In the genomic region with DNA sequence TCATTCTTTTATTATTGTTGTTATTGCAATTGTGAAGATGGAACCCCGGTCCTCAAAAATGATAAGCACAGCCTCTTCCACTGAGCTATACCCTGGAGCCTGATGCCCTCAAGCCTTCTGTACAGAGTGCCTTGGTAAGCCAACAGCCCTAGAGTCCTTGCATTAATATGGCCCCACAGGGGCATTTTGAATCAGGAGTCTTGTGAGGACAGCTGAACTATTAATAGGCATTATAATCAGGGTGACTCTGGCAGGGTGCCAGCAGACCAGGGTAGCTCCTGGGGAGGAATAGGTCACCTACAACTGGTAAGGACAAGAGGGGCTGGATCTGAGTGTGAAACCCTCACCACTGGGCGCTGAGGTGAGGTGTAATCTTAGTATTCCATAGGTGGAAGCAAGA, we compare ENCODE assay signal across 9 mouse cellular contexts. TPM values are rescaled to one million over a fixed set of nuclear protein-coding genes. Genes with fewer than 3 reads are reported as not detected.
DNase-seq lines count a peak whose midpoint lies in the region; ATAC-seq and TF ChIP-seq lines count a peak whose summit lies in the region.
"Had no signal": no experiment of that assay in that cellular context is flagged by ENCODE, and none has a peak within 500 bp of the region (broad histone marks: within the 10 kb centered on the region; RNA-seq: fewer than 3 reads in every experiment).

No protein-coding gene starts in this region.

- H3K4me3 ChIP-seq in cerebellum, adult 2 months (replicated peaks; ENCODE audit: insufficient read depth, low read depth, low read length) = no peak overlapping the region
- peak overlapping the region; percentile 41 for H3K4me3 ChIP-seq in heart, embryonic 11.5 days (ENCODE audit: low read depth, low read length)
- peak overlapping the region; percentile 48 for H3K4me3 ChIP-seq in kidney, embryonic 15.5 days (replicated peaks)
- peak overlapping the region; percentile 51; the same call in 1 of the 2 replicates for H3K4me3 ChIP-seq in midbrain, postnatal 0 days (ENCODE audit: low read depth, low read length)

- peaks cover 6% of the 10 kb centered on the region; the same call in 1 of the 2 replicates for H3K36me3 ChIP-seq in heart, embryonic 11.5 days (ENCODE audit: control insufficient read depth, insufficient read depth, low read length)
- H3K36me3 ChIP-seq in kidney, embryonic 15.5 days = peaks cover 10% of the 10 kb centered on the region; the same call in 1 of the 2 replicates
- no peaks in the 10 kb centered on the region for H3K36me3 ChIP-seq in midbrain, postnatal 0 days (ENCODE audit: insufficient read depth, low read length)

- no peak for TF ChIP-seq CTCF in cerebellum, adult 2 months (IDR thresholded peaks at IDR 0.05; ENCODE audit: borderline replicate concordance, insufficient read depth, low read depth, low read length)
- no peak for TF ChIP-seq CTCF in midbrain, postnatal 0 days (IDR thresholded peaks at IDR 0.05)

- peak overlapping the region; percentile 61 for H3K4me2 ChIP-seq in heart, embryonic 11.5 days
- H3K4me2 ChIP-seq in kidney, embryonic 15.5 days = peak overlapping the region; percentile 65
- H3K4me2 ChIP-seq in midbrain, postnatal 0 days (ENCODE audit: low read depth, low read length, poor library complexity, severe bottlenecking) = peak overlapping the region; percentile 98

- peak; percentile 63 for DNase-seq in cerebellum, adult 8-10 months
- DNase-seq in cerebellum, adult 2 months = no peak
- peak; percentile 30 for DNase-seq in NIH3T3 (ENCODE audit: low read depth)
- no peak for DNase-seq in midbrain, postnatal 0 days (ENCODE audit: low spot score)
- DNase-seq in embryo, embryonic 11 days = no peak
- no peak for DNase-seq in layer of hippocampus, postnatal 25 days (ENCODE audit: extremely low spot score in 1 of 2, low spot score in 1 of 2)

- TF ChIP-seq POLR2A in cerebellum, adult 2 months (IDR thresholded peaks at IDR 0.05; ENCODE audit: borderline replicate concordance, insufficient read depth, low read length) = no peak

- H3K27me3 ChIP-seq in cerebellum, adult 2 months (ENCODE audit: control insufficient read depth, insufficient read depth, low read length) = no peaks in the 10 kb centered on the region
- H3K27me3 ChIP-seq in heart, embryonic 11.5 days (ENCODE audit: control insufficient read depth, insufficient read depth, low read length) = no peaks in the 10 kb centered on the region
- H3K27me3 ChIP-seq in kidney, embryonic 15.5 days = no peaks in the 10 kb centered on the region
- H3K27me3 ChIP-seq in midbrain, postnatal 0 days (ENCODE audit: insufficient read depth, low read length) = no peaks in the 10 kb centered on the region
- H3K27me3 ChIP-seq: Patski had no signal

- no peak for ATAC-seq in heart, embryonic 11.5 days (replicated peaks; ENCODE audit: insufficient number of reproducible peaks, low FRiP score, low TSS enrichment)
- no peak for ATAC-seq in kidney, embryonic 15.5 days (replicated peaks; ENCODE audit: low FRiP score)
- ATAC-seq in midbrain, postnatal 0 days (ENCODE audit: low FRiP score) = no peak

- 60% methylated on average over 2 of the region's 2 CpGs for WGBS in cerebellum, adult 2 months
- whole genome bisulfite sequencing in heart, embryonic 11.5 days (ENCODE audit: insufficient replicate concordance) = 46% methylated on average over 2 of the region's 2 CpGs
- WGBS in kidney, embryonic 15.5 days = 50% methylated on average over 2 of the region's 2 CpGs
- 51% methylated on average over 2 of the region's 2 CpGs for WGBS in midbrain, postnatal 0 days

- no peaks in the 10 kb centered on the region for H3K9me3 ChIP-seq in heart, embryonic 11.5 days (replicated peaks; ENCODE audit: control insufficient read depth, low read length)
- no peaks in the 10 kb centered on the region for H3K9me3 ChIP-seq in kidney, embryonic 15.5 days (replicated peaks)
- no peaks in the 10 kb centered on the region for H3K9me3 ChIP-seq in midbrain, postnatal 0 days (ENCODE audit: low read length)

- H3K27ac ChIP-seq in cerebellum, adult 2 months (ENCODE audit: insufficient read depth, low read length) = no peak overlapping the region
- peak overlapping the region; percentile 18 for H3K27ac ChIP-seq in heart, embryonic 11.5 days (ENCODE audit: low read depth, low read length)
- H3K27ac ChIP-seq in kidney, embryonic 15.5 days = peak overlapping the region; percentile 76
- H3K27ac ChIP-seq in midbrain, postnatal 0 days (ENCODE audit: low read depth, low read length) = peak overlapping the region; percentile 21

- H3K9ac ChIP-seq in heart, embryonic 11.5 days (ENCODE audit: low read depth, low read length) = peak overlapping the region; percentile 2
- peak overlapping the region; percentile 37 for H3K9ac ChIP-seq in kidney, embryonic 15.5 days
- H3K9ac ChIP-seq in midbrain, postnatal 0 days (replicated peaks; ENCODE audit: low read length, poor library complexity, severe bottlenecking) = no peak overlapping the region

- peaks cover 7% of the 10 kb centered on the region for H3K4me1 ChIP-seq in cerebellum, adult 2 months (ENCODE audit: control insufficient read depth, insufficient read depth, low read length)
- peaks cover 18% of the 10 kb centered on the region for H3K4me1 ChIP-seq in heart, embryonic 11.5 days (ENCODE audit: control insufficient read depth, insufficient read depth, low read length)
- peaks cover 31% of the 10 kb centered on the region for H3K4me1 ChIP-seq in kidney, embryonic 15.5 days
- H3K4me1 ChIP-seq in midbrain, postnatal 0 days (ENCODE audit: insufficient read depth, low read length) = peaks cover 4% of the 10 kb centered on the region; the same call in 1 of the 2 replicates

RNA-seq across cellular contexts. Expression of a gene that starts 0.8 kb away (rescaled TPM):
- polyA plus RNA-seq in cerebellum, adult 2 months (2012; rRNA removed) = 2.1 and 2.5 TPM in 2 replicates
- polyA plus RNA-seq in heart, embryonic 11.5 days (2014; fragmentation: Nextera tagmentation; extraction: Ambion mirVana) = 81.8 and 82.7 TPM in 2 replicates
- 107 and 110 TPM in 2 replicates for polyA plus RNA-seq in kidney, embryonic 15.5 days (2015; fragmentation: Nextera tagmentation; extraction: Ambion mirVana)
- total RNA-seq in midbrain, postnatal 0 days (2014; rRNA removed) = 5.8 and 18.1 TPM in 2 replicates
- 8.4 and 11.3 TPM in 2 replicates for polyA plus RNA-seq in midbrain, postnatal 0 days (2015; fragmentation: Nextera tagmentation; extraction: Ambion mirVana)
- 1 to 10 TPM; 2.9 to 4.6 TPM for total RNA-seq in layer of hippocampus, postnatal 25 days (2021)

RNA-seq across cellular contexts. Expression of a gene that starts 57.5 kb away (rescaled TPM):
- polyA plus RNA-seq in cerebellum, adult 2 months (2012; rRNA removed) = 8.1 and 8.2 TPM in 2 replicates
- polyA plus RNA-seq in heart, embryonic 11.5 days (2014; fragmentation: Nextera tagmentation; extraction: Ambion mirVana) = 3.5 and 4.6 TPM in 2 replicates
- 3.0 and 4.0 TPM in 2 replicates for polyA plus RNA-seq in kidney, embryonic 15.5 days (2015; fragmentation: Nextera tagmentation; extraction: Ambion mirVana)
- 27.4 and 30.9 TPM in 2 replicates for total RNA-seq in midbrain, postnatal 0 days (2014; rRNA removed)
- 25.4 and 29.5 TPM in 2 replicates for polyA plus RNA-seq in midbrain, postnatal 0 days (2015; fragmentation: Nextera tagmentation; extraction: Ambion mirVana)
- 10 to 100 TPM; 15.2 to 15.9 TPM for total RNA-seq in layer of hippocampus, postnatal 25 days (2021)

Comparison
In these comparisons a context has a peak if more than half of its experiments do, and no peak if none do; other contexts are left out.
1. DNase-seq: peak in cerebellum, adult 8-10 months (single experiment) and NIH3T3 (single experiment); none in cerebellum, adult 2 months (0 of 2), midbrain, postnatal 0 days (single experiment), embryo, embryonic 11 days (single experiment) and layer of hippocampus, postnatal 25 days (0 of 2).
2. Peak in every context shown above with its lines, with median percentiles within 50 percentile points of each other: H3K4me2 ChIP-seq.